Mouse (Mus musculus): ENCODE results near the gene Tmem176b.

GRCm38 (mm10) chr6:48860851-48861250 lies 19.6 kb upstream of the Tmem176b start:
- TF ChIP-seq POLR2A (IDR thresholded peaks at IDR 0.05; ENCODE audit: low read depth, low read length), result no peak
- TF ChIP-seq CTCF (IDR thresholded peaks at IDR 0.05; ENCODE audit: borderline replicate concordance, insufficient read depth, low read length), result no peak

Data from embryonic fibroblast, embryonic 13.5 days (primary cell).